Mouse (Mus musculus): ENCODE data around the gene Racgap1. TPM values are rescaled to one million over a fixed set of nuclear protein-coding genes. Genes with fewer than 3 reads are reported as not detected.

Gene Racgap1
- polyA plus RNA-seq, 1 experiment from 2014 or later: 102 TPM

GRCm38 (mm10) chr15:99644776-99645175, 6.7 kb downstream of the Racgap1 start:
- Histone ChIP-seq H3K9ac (0 out of 2 replicates have a peak overlapping the region, but pooled peaks have one; percentile 15), H3K4me2 (no peak overlapping the region), H3K4me1 (replicated peaks) (peaks cover 64% of the 10 kb centered on the region), H3K36me3 (peaks cover 6% of the 10 kb centered on the region; the same call in 1 of the 2 replicates), H3K9me3 (no peaks in the 10 kb centered on the region), H3K27ac (peak overlapping the region; percentile 85), H3K4me3 (no peak overlapping the region), H3K27me3 (no peaks in the 10 kb centered on the region)
- WGBS: 34% methylated on average over 7 of the region's 7 CpGs
- ATAC-seq (ENCODE audit: low FRiP score): no peak

GRCm38 (mm10) chr15:99643832-99644231, 7.6 kb downstream of the Racgap1 start:
- Histone ChIP-seq H3K27me3 (no peaks in the 10 kb centered on the region), H3K4me3 (no peak overlapping the region), H3K4me1 (replicated peaks) (peaks cover 54% of the 10 kb centered on the region), H3K4me2 (no peak overlapping the region), H3K9ac (0 out of 2 replicates have a peak overlapping the region, but pooled peaks have one; percentile 2), H3K9me3 (no peaks in the 10 kb centered on the region), H3K27ac (peak overlapping the region; percentile 79), H3K36me3 (peaks cover 9% of the 10 kb centered on the region; the same call in 1 of the 2 replicates)
- WGBS: 70% methylated on average over 10 of the region's 10 CpGs
- no peak for ATAC-seq (ENCODE audit: low FRiP score)

GRCm38 (mm10) chr15:99642622-99643021, 8.8 kb downstream of the Racgap1 start:
- 52% methylated on average over 6 of the region's 6 CpGs for WGBS
- Histone ChIP-seq H3K4me2 (no peak overlapping the region), H3K4me3 (no peak overlapping the region), H3K27me3 (no peaks in the 10 kb centered on the region), H3K9me3 (no peaks in the 10 kb centered on the region), H3K9ac (no peak overlapping the region; the same call in 1 of the 2 replicates), H3K36me3 (peaks cover 9% of the 10 kb centered on the region; the same call in 1 of the 2 replicates), H3K4me1 (replicated peaks) (peaks cover 49% of the 10 kb centered on the region), H3K27ac (peak overlapping the region; percentile 79)
- no peak for ATAC-seq (ENCODE audit: low FRiP score)

- H3K27ac ChIP-seq: peak overlapping the region; percentile 96
- H3K9ac ChIP-seq: 0 out of 2 replicates have a peak overlapping the region, but pooled peaks have one; percentile 59
- WGBS: 68% methylated on average over 5 of the region's 5 CpGs
- no peak overlapping the region for H3K4me3 ChIP-seq
- H3K36me3 ChIP-seq: peaks cover 25% of the 10 kb centered on the region
- no peaks in the 10 kb centered on the region for H3K27me3 ChIP-seq
- no peak overlapping the region for H3K4me2 ChIP-seq
- peaks cover 28% of the 10 kb centered on the region for H3K4me1 ChIP-seq (replicated peaks)
- no peak for ATAC-seq (ENCODE audit: low FRiP score)
- no peaks in the 10 kb centered on the region for H3K9me3 ChIP-seq
Observed at GRCm38 (mm10) chr15:99638124-99638485, 13.4 kb downstream of the Racgap1 start.

- Histone ChIP-seq H3K27ac (peak overlapping the region; percentile 96), H3K4me2 (peak overlapping the region; percentile 39), H3K4me3 (peak overlapping the region; percentile 13), H3K9me3 (no peaks in the 10 kb centered on the region), H3K9ac (peak overlapping the region; percentile 59), H3K4me1 (replicated peaks) (peaks cover 25% of the 10 kb centered on the region), H3K27me3 (no peaks in the 10 kb centered on the region), H3K36me3 (peaks cover 30% of the 10 kb centered on the region)
- peak; percentile 54; the same call in 1 of the 2 replicates for ATAC-seq (ENCODE audit: low FRiP score)
- 30% methylated on average over 12 of the region's 12 CpGs for WGBS
Observed at GRCm38 (mm10) chr15:99637405-99638123, 13.9 kb downstream of the Racgap1 start.

GRCm38 (mm10) chr15:99634702-99635101, 16.8 kb downstream of the Racgap1 start:
- no peak overlapping the region for H3K4me2 ChIP-seq
- H3K4me1 ChIP-seq (replicated peaks): peaks cover 22% of the 10 kb centered on the region
- peaks cover 51% of the 10 kb centered on the region for H3K36me3 ChIP-seq
- WGBS: 93% methylated on average over 7 of the region's 7 CpGs
- H3K9me3 ChIP-seq: no peaks in the 10 kb centered on the region
- ATAC-seq (ENCODE audit: low FRiP score): no peak
- H3K9ac ChIP-seq: no peak overlapping the region
- no peak overlapping the region for H3K4me3 ChIP-seq
- H3K27me3 ChIP-seq: no peaks in the 10 kb centered on the region
- no peak overlapping the region for H3K27ac ChIP-seq

GRCm38 (mm10) chr15:99631618-99632017, 19.8 kb downstream of the Racgap1 start:
- Histone ChIP-seq H3K9me3 (no peaks in the 10 kb centered on the region), H3K36me3 (peaks cover 61% of the 10 kb centered on the region), H3K4me3 (no peak overlapping the region), H3K4me1 (replicated peaks) (peaks cover 6% of the 10 kb centered on the region), H3K27me3 (no peaks in the 10 kb centered on the region), H3K9ac (no peak overlapping the region), H3K4me2 (no peak overlapping the region), H3K27ac (no peak overlapping the region)
- ATAC-seq (ENCODE audit: low FRiP score): no peak

GRCm38 (mm10) chr15:99622063-99622462, 29.4 kb downstream of the Racgap1 start:
- WGBS: 95% methylated on average over 11 of the region's 11 CpGs
- no peak overlapping the region for H3K9ac ChIP-seq
- H3K36me3 ChIP-seq: peaks cover 52% of the 10 kb centered on the region
- H3K27me3 ChIP-seq: no peaks in the 10 kb centered on the region
- no peak overlapping the region for H3K27ac ChIP-seq
- no peaks in the 10 kb centered on the region for H3K9me3 ChIP-seq
- H3K4me3 ChIP-seq: no peak overlapping the region
- no peak overlapping the region for H3K4me2 ChIP-seq
- ATAC-seq (ENCODE audit: low FRiP score): no peak
- H3K4me1 ChIP-seq (replicated peaks): peaks cover 11% of the 10 kb centered on the region

- peak overlapping the region; percentile 62 for H3K27ac ChIP-seq
- no peaks in the 10 kb centered on the region for H3K27me3 ChIP-seq
- 71% methylated on average over 4 of the region's 4 CpGs for WGBS
- H3K9me3 ChIP-seq: no peaks in the 10 kb centered on the region
- no peak for ATAC-seq (ENCODE audit: low FRiP score)
- peaks cover 31% of the 10 kb centered on the region for H3K36me3 ChIP-seq
- no peak overlapping the region for H3K4me3 ChIP-seq
- H3K4me1 ChIP-seq (replicated peaks): peaks cover 18% of the 10 kb centered on the region
- no peak overlapping the region for H3K9ac ChIP-seq
- no peak overlapping the region for H3K4me2 ChIP-seq
Observed at GRCm38 (mm10) chr15:99619821-99620220, 31.6 kb downstream of the Racgap1 start.

GRCm38 (mm10) chr15:99618595-99618994, 32.9 kb downstream of the Racgap1 start:
- Histone ChIP-seq H3K27ac (no peak overlapping the region), H3K4me1 (replicated peaks) (peaks cover 26% of the 10 kb centered on the region), H3K9ac (no peak overlapping the region), H3K9me3 (no peaks in the 10 kb centered on the region), H3K27me3 (no peaks in the 10 kb centered on the region), H3K4me3 (no peak overlapping the region), H3K4me2 (no peak overlapping the region), H3K36me3 (peaks cover 20% of the 10 kb centered on the region)
- WGBS: 88% methylated on average over 3 of the region's 3 CpGs
- no peak for ATAC-seq (ENCODE audit: low FRiP score)

- no peak overlapping the region for H3K4me2 ChIP-seq
- no peaks in the 10 kb centered on the region for H3K27me3 ChIP-seq
- H3K9me3 ChIP-seq: no peaks in the 10 kb centered on the region
- H3K4me3 ChIP-seq: no peak overlapping the region
- no peaks in the 10 kb centered on the region; the same call in 1 of the 2 replicates for H3K36me3 ChIP-seq
- no peak overlapping the region for H3K9ac ChIP-seq
- 64% methylated on average over 9 of the region's 9 CpGs for WGBS
- H3K27ac ChIP-seq: peak overlapping the region; percentile 55
- no peak for ATAC-seq (ENCODE audit: low FRiP score)
- H3K4me1 ChIP-seq (replicated peaks): peaks cover 32% of the 10 kb centered on the region
Observed at GRCm38 (mm10) chr15:99615246-99615645, 36.2 kb downstream of the Racgap1 start.

- ATAC-seq (ENCODE audit: low FRiP score): 0 out of 2 replicates have a peak, but pooled peaks have one; percentile 36
- WGBS: 13% methylated on average over 12 of the region's 12 CpGs
Observed at GRCm38 (mm10) chr15:99614753-99615152, 36.7 kb downstream of the Racgap1 start.

GRCm38 (mm10) chr15:99614273-99614672, 37.2 kb downstream of the Racgap1 start:
- Histone ChIP-seq H3K27ac (peak overlapping the region; percentile 55), H3K9ac (0 out of 2 replicates have a peak overlapping the region, but pooled peaks have one; percentile 56)
- WGBS: 77% methylated on average over 13 of the region's 13 CpGs

More at GRCm38 (mm10) chr15:99614753-99615152, 36.7 kb downstream of the Racgap1 start:
- H3K36me3 ChIP-seq: no peaks in the 10 kb centered on the region; the same call in 1 of the 2 replicates
- H3K9me3 ChIP-seq: no peaks in the 10 kb centered on the region
- H3K4me1 ChIP-seq (replicated peaks): peaks cover 30% of the 10 kb centered on the region
- no peak overlapping the region for H3K4me3 ChIP-seq
- no peaks in the 10 kb centered on the region for H3K27me3 ChIP-seq
- H3K9ac ChIP-seq: peak overlapping the region; percentile 56; the same call in 1 of the 2 replicates
- H3K27ac ChIP-seq: peak overlapping the region; percentile 55
- H3K4me2 ChIP-seq: no peak overlapping the region

More at GRCm38 (mm10) chr15:99614273-99614672, 37.2 kb downstream of the Racgap1 start:
- Histone ChIP-seq H3K4me3 (no peak overlapping the region), H3K4me2 (no peak overlapping the region), H3K4me1 (replicated peaks) (peaks cover 26% of the 10 kb centered on the region), H3K36me3 (no peaks in the 10 kb centered on the region), H3K27me3 (no peaks in the 10 kb centered on the region), H3K9me3 (no peaks in the 10 kb centered on the region)
- ATAC-seq (ENCODE audit: low FRiP score): no peak

Data from hindbrain, embryonic 13.5 days (tissue).